Mouse (Mus musculus) thymus, postnatal 10 days (tissue): ENCODE data around the gene Ccdc175.

Experiments
- DNase-seq, 2 experiments: peaks; one replicate each; pipeline ENCODE4 v3.0.0; 2021; ENCODE audit warnings: low spot score in 2 of 2

The Ccdc175 gene

GRCm38 (mm10) chr12:72184929-72185328 is at the start of gene Ccdc175:
Ccdc175 (minus strand) TSS chr12:72185029.
- no peak for DNase-seq

DNA sequence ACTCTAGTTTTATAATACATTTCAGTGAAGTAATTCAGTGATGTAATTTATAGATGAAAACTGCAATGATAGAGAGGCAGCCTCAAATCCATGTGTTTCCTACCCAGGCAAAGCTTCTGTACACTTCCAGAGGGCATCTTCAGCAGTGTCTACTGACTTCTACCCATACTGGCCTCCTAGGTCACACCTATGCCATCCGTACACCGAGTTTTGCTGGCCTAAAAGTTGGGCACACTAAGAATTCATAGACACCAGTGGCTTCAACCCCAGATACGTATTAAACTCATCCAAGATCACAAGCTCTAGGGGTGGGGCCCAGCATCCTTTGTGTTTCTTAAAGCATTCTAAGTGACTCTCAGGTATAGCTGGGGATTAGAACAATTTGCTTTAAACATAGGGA is 49.3 kb upstream of the Ccdc175 start:
- no peak for DNase-seq

- DNase-seq, result no peak
Measured at GRCm38 (mm10) chr12:72232826-72233790, 48.3 kb upstream of the Ccdc175 start.

GRCm38 (mm10) chr12:72232176-72232575 is 47.3 kb upstream of the Ccdc175 start:
- no peak for DNase-seq

DNA sequence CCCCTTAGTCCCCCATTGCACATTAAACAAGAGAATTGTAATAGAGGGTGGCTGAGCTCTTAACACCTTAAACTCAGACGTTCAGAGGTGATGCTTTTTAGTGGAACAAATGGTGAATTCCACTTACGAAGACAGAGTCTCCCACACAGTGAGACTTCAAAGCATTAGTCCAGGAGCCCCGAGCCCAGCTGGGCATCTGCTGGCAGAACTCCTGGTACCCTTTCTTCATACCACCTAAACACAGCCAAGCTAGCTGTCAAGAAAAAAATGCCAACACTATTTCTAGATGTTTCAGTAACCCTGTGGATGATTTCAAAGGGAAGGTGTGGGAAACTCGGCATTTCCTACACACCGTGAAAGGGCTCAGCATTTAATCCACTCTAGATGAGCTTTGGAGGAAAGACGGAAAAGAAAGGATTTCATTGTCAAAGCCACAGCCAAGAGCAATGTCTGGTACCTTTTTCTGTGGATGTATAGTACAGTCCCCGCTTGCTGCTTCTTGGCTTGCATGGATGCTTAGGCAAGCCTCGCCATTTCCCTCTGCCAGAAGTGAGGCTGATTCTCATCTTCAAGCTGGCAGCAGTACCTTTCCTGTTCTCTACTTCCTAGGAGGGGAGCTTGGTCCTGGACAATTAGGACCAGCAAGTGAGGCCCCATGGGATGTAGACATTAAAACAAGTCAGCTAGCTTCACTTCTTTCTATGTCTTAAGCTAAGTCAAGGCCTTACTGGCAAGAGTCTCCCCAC is 44.8 kb upstream of the Ccdc175 start:
- no peak for DNase-seq

DNA sequence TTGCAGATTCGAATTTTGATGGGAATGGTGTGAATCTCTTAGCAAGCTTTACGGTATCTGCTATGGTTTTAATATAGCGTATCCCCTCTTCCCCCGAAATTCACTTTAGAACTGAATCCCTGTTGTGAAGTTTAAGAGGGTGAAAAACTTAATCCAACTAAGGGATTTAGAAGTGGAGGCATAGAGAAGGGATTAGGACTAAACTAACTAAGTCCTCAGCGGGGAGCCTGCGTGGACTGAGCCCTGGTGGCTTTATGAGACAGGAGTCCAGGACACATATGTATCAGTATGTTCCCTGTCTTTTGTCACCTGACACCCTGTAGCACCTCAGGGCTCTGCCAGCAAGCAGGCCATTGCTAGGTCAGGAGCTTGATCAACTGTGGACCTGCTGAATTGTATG is 42.9 kb upstream of the Ccdc175 start:
- DNase-seq, result no peak

- no peak for DNase-seq
Measured at GRCm38 (mm10) chr12:72225371-72225770, 40.5 kb upstream of the Ccdc175 start.

DNA sequence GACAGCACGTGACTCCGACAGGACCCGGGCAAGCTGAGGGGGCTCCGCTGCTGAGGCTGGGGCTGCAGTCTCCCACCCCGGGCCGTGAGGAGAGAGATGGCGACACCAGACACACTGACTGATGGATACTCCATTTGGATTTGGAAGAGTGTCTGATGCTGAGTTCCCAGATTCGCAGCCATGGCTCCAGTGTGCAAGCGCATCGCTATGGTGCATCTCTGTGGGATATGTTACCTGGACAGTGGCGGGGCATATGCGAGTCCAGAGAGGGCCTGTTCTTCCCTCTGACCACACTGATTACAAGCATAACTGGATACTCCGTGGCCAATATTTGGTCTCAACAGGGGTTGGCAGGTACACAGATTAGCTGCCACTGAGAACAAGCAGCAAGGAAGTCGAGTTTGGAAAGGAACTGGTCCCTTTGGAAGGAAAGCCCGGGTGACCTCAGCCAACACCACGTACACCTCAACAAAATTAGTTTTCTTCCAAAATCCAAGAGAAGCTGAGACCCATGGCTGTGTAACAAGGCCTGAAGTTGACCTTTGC is 38.8 kb upstream of the Ccdc175 start:
- no peak for DNase-seq

GRCm38 (mm10) chr12:72213554-72213953 is 28.7 kb upstream of the Ccdc175 start:
- DNase-seq, result no peak

GRCm38 (mm10) chr12:72200828-72201227 is 16.0 kb upstream of the Ccdc175 start:
- DNase-seq, result no peak

DNA sequence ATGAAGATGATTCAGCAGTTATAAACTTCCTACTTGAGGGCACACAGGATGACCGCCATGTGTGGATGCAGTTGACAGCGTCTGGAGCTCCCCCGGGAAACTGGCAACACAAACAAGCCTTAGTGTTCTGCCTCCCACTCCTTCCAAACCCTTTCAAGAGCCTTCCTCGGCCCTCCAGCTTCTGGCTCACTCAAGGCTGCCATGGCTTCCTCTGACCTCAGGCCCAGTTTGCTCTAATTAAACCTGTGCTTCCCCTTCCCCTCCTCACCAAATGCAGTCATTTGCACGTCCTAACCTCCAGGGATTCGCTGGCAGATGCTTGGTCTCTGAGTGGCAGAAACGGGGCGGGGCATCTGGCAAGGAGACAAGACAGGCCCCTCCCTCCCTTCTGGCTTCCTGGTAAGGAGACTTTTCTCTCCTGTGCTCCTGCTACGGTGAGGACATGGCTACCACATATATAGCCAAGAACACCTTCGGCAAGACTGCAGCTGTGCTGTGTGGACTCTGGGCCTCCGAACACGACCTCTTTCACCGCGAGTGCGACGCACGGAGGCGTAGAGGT is 13.2 kb upstream of the Ccdc175 start:
- DNase-seq, result no peak

- no peak for DNase-seq
Measured at GRCm38 (mm10) chr12:72197434-72197833, 12.6 kb upstream of the Ccdc175 start.

DNA sequence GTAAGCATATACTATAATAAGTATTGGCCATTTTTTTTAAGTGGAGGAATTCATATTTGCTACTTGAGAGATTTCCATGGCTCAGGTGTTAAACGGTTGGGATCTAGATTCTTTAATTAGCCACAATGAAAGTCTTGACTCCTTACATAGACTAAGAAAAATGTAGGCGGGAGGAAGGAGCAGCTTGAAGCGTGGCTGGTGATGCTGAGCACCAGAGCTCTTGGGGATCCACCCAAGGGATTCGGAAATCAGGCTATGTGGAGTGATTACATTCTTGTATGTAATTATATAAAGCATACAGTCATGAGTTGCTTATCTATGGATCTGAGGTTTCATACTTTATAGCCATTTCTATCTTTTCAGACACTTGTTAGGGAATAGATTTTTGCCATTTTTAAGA is 5.3 kb downstream of the Ccdc175 start:
- no peak for DNase-seq

GRCm38 (mm10) chr12:72178322-72178721 is 6.5 kb downstream of the Ccdc175 start:
- DNase-seq, result no peak

DNA sequence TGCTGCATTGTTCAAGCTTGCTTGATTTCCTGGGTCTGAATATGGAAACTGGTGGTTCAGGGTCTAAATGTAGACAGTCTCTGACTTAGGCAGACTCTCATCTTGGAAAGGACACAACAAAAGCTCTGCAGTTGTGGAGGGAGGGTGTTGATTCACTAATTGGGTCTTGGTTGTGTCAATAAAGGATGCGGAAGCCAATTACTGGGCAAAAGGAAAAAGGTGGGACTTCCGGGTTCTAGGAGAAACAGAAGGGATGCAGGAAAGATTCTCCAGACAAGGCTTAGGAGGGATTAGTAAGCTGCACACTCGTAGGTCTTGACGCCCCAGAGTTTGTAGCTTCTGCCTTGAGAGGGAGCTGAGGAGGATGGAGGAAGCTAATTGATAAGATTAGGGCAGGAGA is 26.4 kb downstream of the Ccdc175 start:
- no peak for DNase-seq

GRCm38 (mm10) chr12:72150786-72151185 is 34.0 kb downstream of the Ccdc175 start:
- DNase-seq, result no peak

DNA sequence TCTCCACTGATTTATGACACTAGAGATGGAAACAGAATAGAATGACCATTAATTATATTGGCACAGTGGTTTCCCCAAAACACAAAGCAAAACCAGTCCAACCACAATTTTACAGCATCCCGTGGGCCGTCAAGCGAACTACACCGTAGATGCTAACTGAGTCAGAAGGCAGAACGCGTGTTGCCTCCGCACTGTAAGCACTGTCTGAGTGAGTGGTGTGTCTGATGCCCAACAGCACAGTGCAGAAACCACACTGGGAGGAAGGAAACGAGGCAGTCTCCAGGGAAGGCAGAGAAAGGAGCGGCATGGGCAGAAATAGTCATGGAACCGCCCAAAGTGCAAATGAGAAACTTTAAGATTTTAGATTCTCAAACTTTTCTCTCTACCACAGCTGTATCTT is 55.6 kb downstream of the Ccdc175 start:
- no peak for DNase-seq

- no peak for DNase-seq
Measured at GRCm38 (mm10) chr12:72115686-72116345, 69.0 kb downstream of the Ccdc175 start.

GRCm38 (mm10) chr12:72115126-72115525 is 69.7 kb downstream of the Ccdc175 start:
- no peak for DNase-seq

GRCm38 (mm10) chr12:72104525-72105281 is 80.1 kb downstream of the Ccdc175 start:
- DNase-seq, result peak in 1 of 2 experiments; percentile 42

GRCm38 (mm10) chr12:72104027-72104426 is 80.8 kb downstream of the Ccdc175 start:
- DNase-seq, result no peak
